Mouse (Mus musculus) stomach, embryonic 15.5 days (tissue): ENCODE data around the gene Tac2. TPM values are rescaled to one million over a fixed set of nuclear protein-coding genes. Genes with fewer than 3 reads are reported as not detected.
A peak's percentile ranks its signal among the peaks of the same experiment; 100 is the strongest.

Experiments
- ATAC-seq: fragments of 200-750 bp; cut with Nextera tagmentation; 2 replicates; pipeline ENCODE4 v1.8.0; 2017; ENCODE audit warnings: low read depth, moderate number of reproducible peaks, moderate TSS enrichment; ENCODE audit not compliant: insufficient read depth, low FRiP score
- H3K27ac ChIP-seq: fragments of 300-500 bp; sonication (generic); 2 replicates; pipeline ENCODE4 v1.5.1; 2015; ENCODE audit warnings: mild to moderate bottlenecking, inconsistent platforms
- H3K27me3 ChIP-seq: fragments of 300-500 bp; sonication (generic); replicated peaks from 2 replicates; pipeline ENCODE4 v1.6.1; 2015; ENCODE audit warnings: inconsistent platforms
- H3K36me3 ChIP-seq: fragments of 300-500 bp; sonication (generic); 2 replicates; pipeline ENCODE4 v1.6.1; 2015; ENCODE audit warnings: inconsistent platforms
- H3K4me1 ChIP-seq: fragments of 300-500 bp; sonication (generic); 2 replicates; pipeline ENCODE4 v1.6.1; 2015; ENCODE audit warnings: inconsistent platforms
- H3K4me2 ChIP-seq: fragments of 300-500 bp; sonication (generic); 2 replicates; pipeline ENCODE4 v1.6.1; 2015; ENCODE audit warnings: mild to moderate bottlenecking, inconsistent platforms
- H3K4me3 ChIP-seq: fragments of 300-500 bp; sonication (generic); replicated peaks from 2 replicates; pipeline ENCODE4 v1.5.1; 2015; ENCODE audit warnings: inconsistent platforms
- H3K9ac ChIP-seq: fragments of 300-500 bp; sonication (generic); 2 replicates; pipeline ENCODE4 v1.6.1; 2015; ENCODE audit warnings: inconsistent platforms
- H3K9me3 ChIP-seq: fragments of 300-500 bp; sonication (generic); 2 replicates; pipeline ENCODE4 v1.6.1; 2016; ENCODE audit warnings: inconsistent platforms
- WGBS: fragments of 180-500 bp; shearing (Covaris S2); methylation state at CpG from one replicate; pipeline ENCODE4 v1.1.7; 2015; 5-methylcytosine and 5-hydroxymethylcytosine counted together
- polyA plus RNA-seq: library from polyadenylated mRNA; unstranded; fragments of >200 nt; fragmentation: Nextera tagmentation; extraction: Ambion mirVana; gene quantifications from 2 replicates; pipeline ENCODE4 v1.2.1, GENCODE M21; 2015

The Tac2 gene
- polyA plus RNA-seq, 1 experiment from 2014 or later: 4.4 TPM

GRCm38 (mm10) chr10:127698966-127699365 is 25.3 kb upstream of the Tac2 start:
- Histone ChIP-seq H3K4me1 (no peaks in the 10 kb centered on the region), H3K9ac (no peak overlapping the region), H3K36me3 (peaks cover 13% of the 10 kb centered on the region; the same call in 1 of the 2 replicates), H3K27ac (no peak overlapping the region), H3K4me2 (no peak overlapping the region), H3K27me3 (no peaks in the 10 kb centered on the region), H3K9me3 (no peaks in the 10 kb centered on the region), H3K4me3 (no peak overlapping the region)
- ATAC-seq: no peak
- WGBS: 92% methylated on average over 7 of the region's 7 CpGs

GRCm38 (mm10) chr10:127703299-127703698 is 21.0 kb upstream of the Tac2 start:
- H3K36me3 ChIP-seq: no peaks in the 10 kb centered on the region
- 0 out of 2 replicates have a peak, but pooled peaks cover 3% of the 10 kb centered on the region for H3K4me1 ChIP-seq
- H3K9ac ChIP-seq: no peak overlapping the region
- no peaks in the 10 kb centered on the region for H3K27me3 ChIP-seq
- H3K4me3 ChIP-seq: peak overlapping the region; percentile 9; the same call in 1 of the 2 replicates
- no peak overlapping the region; the same call in 1 of the 2 replicates for H3K4me2 ChIP-seq
- no peak overlapping the region for H3K27ac ChIP-seq
- H3K9me3 ChIP-seq: no peaks in the 10 kb centered on the region
- WGBS: 30% methylated on average over 4 of the region's 4 CpGs
- no peak for ATAC-seq

DNA sequence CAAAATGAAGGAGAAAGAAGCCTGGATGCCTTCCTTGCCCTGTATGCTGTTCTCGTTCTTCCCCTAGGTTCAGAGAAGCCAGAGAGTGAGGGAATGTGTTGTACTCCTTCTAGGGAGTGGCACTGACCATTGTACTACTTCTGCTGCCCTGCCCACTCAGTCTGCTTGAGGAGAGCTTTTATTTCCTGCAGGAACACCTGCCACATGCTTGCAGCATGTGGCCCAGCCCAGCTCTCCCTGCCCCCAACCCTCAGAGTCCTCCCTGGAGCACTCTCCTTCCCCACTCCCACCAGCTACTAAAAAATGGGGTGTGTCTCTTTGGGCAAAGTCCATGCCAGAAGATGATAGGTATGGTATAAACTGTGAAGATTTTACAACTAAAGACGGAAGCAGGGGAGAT is 20.0 kb upstream of the Tac2 start:
- H3K36me3 ChIP-seq: no peaks in the 10 kb centered on the region
- H3K27me3 ChIP-seq: no peaks in the 10 kb centered on the region
- ATAC-seq: peak; percentile 74
- H3K27ac ChIP-seq: peak overlapping the region; percentile 44; the same call in 1 of the 2 replicates
- H3K9ac ChIP-seq: no peak overlapping the region
- WGBS: 35% methylated on average over 2 of the region's 2 CpGs
- no peaks in the 10 kb centered on the region for H3K9me3 ChIP-seq
- 0 out of 2 replicates have a peak, but pooled peaks cover 3% of the 10 kb centered on the region for H3K4me1 ChIP-seq
- peak overlapping the region; percentile 29; the same call in 1 of the 2 replicates for H3K4me2 ChIP-seq
- peak overlapping the region; percentile 9; the same call in 1 of the 2 replicates for H3K4me3 ChIP-seq

DNA sequence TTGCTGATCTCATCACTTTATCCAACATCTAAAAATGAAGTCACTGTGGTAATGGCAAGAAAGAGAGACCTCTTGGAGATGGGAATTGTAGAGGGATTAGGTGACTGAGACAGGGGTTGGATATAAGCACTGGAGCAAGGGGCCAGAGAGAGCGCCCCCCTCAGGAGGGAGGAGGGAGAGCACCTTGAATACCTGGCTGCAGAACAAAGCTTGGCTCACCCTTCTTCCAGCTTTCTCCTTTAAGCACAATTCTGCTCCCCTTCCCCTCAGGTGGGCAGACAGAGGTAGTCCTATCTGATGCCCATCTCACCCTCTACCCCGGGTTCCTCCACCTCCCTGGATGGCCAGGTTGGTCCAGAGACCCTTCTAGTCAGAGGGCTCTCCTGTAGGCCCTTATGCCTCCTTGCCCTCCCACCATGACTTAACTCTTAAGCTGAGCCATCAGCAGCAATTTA is 19.5 kb upstream of the Tac2 start, which contains the start of gene Myo1a:
Gene Myo1a (plus strand): TSS at position 405 of the 455 bp plus-strand sequence.
- Histone ChIP-seq H3K27me3 (no peaks in the 10 kb centered on the region), H3K9ac (no peak within 1 kb of the TSS), H3K4me1 (0 out of 2 replicates have a peak, but pooled peaks cover 3% of the 10 kb centered on the region), H3K27ac (peak within 1 kb of the TSS; percentile 44; the same call in 1 of the 2 replicates), H3K9me3 (no peaks in the 10 kb centered on the region), H3K4me3 (peak within 1 kb of the TSS; percentile 9; the same call in 1 of the 2 replicates), H3K4me2 (peak within 1 kb of the TSS; percentile 29; the same call in 1 of the 2 replicates), H3K36me3 (no peaks in the 10 kb centered on the region)
- no peak for ATAC-seq
- 55% methylated on average over 2 of the region's 2 CpGs for WGBS

- 0 out of 2 replicates have a peak, but pooled peaks cover 3% of the 10 kb centered on the region for H3K4me1 ChIP-seq
- H3K9me3 ChIP-seq: no peaks in the 10 kb centered on the region
- no peaks in the 10 kb centered on the region for H3K27me3 ChIP-seq
- WGBS: 87% methylated on average over 4 of the region's 4 CpGs
- no peak overlapping the region for H3K27ac ChIP-seq
- H3K36me3 ChIP-seq: no peaks in the 10 kb centered on the region
- H3K4me2 ChIP-seq: no peak overlapping the region
- H3K4me3 ChIP-seq: no peak overlapping the region
- no peak for ATAC-seq
- H3K9ac ChIP-seq: no peak overlapping the region
Measured at GRCm38 (mm10) chr10:127705783-127706182, 18.5 kb upstream of the Tac2 start.

DNA sequence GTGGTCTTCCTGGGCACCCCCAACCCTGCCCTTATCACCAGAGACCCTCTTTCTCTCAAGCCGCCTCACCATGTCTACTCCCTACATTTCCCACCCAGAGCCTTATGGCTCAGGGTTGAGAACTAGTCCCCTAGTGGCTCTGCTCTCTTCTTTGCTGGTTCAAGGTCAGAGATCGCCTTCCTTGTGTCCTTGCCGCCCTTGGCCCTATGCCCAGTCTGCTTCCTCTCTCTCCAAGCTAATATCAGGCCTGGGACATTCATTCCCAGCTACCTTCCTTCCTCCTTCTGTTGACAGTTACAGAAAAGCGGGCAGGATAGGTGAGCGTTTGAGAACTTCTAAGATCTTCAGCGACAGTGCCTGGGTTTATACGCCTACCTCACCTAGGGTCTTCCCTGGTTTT is 16.6 kb upstream of the Tac2 start:
- Histone ChIP-seq H3K4me2 (no peak overlapping the region), H3K9me3 (no peaks in the 10 kb centered on the region), H3K9ac (no peak overlapping the region), H3K4me1 (0 out of 2 replicates have a peak, but pooled peaks cover 3% of the 10 kb centered on the region), H3K27me3 (no peaks in the 10 kb centered on the region), H3K4me3 (no peak overlapping the region), H3K27ac (no peak overlapping the region), H3K36me3 (no peaks in the 10 kb centered on the region)
- WGBS: 81% methylated on average over 7 of the region's 7 CpGs
- no peak for ATAC-seq

DNA sequence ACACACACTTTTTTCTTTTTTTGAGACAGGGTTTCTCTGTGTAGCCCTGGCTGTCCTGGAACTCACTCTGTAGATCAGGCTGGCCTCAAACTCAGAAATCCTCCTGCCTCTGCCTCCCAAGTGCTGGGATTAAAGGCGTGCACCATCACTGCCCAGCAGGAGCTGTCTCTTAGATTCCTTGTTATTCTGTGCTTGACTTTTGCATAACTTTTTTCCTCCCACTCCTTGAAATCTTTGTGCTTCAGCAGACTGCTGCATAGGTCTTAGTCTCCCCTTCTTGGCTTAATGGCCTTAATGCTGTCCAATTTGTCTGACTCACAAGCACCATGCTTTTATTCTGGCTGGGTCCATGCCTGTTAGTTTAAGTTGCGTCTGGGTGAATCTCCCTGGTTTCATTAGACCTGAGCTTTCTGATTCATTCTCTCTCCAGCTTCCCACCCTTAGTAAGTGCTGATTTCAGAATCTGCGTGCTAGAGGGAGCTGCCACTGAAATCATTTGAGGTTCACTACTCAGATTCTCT is 15.4 kb upstream of the Tac2 start:
- Histone ChIP-seq H3K9me3 (no peaks in the 10 kb centered on the region), H3K4me1 (0 out of 2 replicates have a peak, but pooled peaks cover 3% of the 10 kb centered on the region), H3K4me2 (no peak overlapping the region), H3K9ac (no peak overlapping the region), H3K36me3 (no peaks in the 10 kb centered on the region), H3K4me3 (no peak overlapping the region), H3K27ac (no peak overlapping the region), H3K27me3 (no peaks in the 10 kb centered on the region)
- WGBS: 81% methylated on average over 3 of the region's 3 CpGs
- no peak for ATAC-seq

- WGBS: 77% methylated on average over 13 of the region's 13 CpGs
- H3K27ac ChIP-seq: no peak overlapping the region
- ATAC-seq: no peak
Measured at GRCm38 (mm10) chr10:127710331-127710730, 13.9 kb upstream of the Tac2 start.

DNA sequence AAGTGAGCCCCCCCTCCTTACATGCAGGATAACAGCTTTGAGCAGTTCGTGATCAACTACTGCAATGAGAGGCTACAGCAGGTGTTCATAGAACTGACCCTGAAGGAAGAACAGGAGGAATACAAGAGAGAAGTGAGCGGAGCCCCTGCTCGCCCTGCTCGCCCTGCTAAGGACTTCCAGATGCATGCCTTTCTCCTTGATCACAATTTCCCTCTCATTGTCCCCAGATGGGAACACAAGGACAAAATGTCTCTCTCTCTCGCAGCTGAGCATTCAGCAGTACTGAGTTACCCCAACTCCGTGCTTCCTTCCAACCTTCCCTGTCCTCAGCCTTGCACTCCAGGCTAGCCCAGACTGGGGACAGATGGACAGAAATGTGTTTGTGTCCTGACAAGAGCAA is 11.5 kb upstream of the Tac2 start:
- no peak for ATAC-seq
- Histone ChIP-seq H3K4me2 (no peak overlapping the region), H3K27ac (no peak overlapping the region), H3K9ac (no peak overlapping the region), H3K9me3 (no peaks in the 10 kb centered on the region), H3K4me1 (no peaks in the 10 kb centered on the region), H3K4me3 (no peak overlapping the region), H3K36me3 (no peaks in the 10 kb centered on the region), H3K27me3 (no peaks in the 10 kb centered on the region)
- WGBS: 75% methylated on average over 6 of the region's 6 CpGs

More at GRCm38 (mm10) chr10:127710331-127710730, 13.9 kb upstream of the Tac2 start:
- Histone ChIP-seq H3K4me1 (no peaks in the 10 kb centered on the region), H3K9ac (no peak overlapping the region), H3K36me3 (no peaks in the 10 kb centered on the region), H3K4me2 (no peak overlapping the region), H3K9me3 (no peaks in the 10 kb centered on the region), H3K4me3 (no peak overlapping the region), H3K27me3 (no peaks in the 10 kb centered on the region)

DNA sequence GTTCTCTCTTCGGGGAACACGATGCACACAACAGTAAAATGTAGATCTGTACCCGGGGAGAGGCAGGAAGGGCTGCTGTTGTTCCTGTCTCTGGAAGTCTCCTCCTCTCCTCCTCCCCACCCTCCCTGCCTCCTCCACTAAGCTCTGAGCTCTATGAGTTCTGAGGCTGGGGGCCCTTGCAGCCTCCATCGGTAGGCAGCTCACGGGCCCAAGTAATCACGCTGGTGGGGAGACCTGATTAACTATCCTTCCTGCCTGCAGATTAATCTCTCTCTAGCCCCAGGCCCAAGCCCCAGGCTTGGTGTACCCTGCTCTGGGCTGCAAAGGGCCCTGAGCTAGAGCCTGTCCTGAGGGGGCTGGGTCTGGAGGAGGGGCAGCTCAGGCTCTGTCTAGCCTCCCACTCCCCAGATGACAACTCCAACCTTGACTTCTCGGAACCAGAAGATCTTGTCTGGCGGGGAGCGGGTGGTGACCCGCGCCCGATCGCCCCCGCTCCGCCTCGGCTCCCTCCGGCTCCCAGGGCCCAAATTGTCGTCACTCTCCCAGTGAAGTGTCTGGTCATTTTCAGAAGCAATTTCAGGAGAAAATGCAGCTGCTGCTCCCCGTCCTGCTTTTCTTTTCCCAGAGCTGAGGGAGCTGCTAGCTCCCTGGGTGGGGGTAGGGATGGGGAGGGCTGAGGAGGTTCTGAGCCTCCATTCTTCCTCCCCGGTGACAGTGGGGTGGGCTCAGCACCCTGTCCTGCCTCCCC is 2.4 kb upstream of the Tac2 start:
- H3K9ac ChIP-seq: 0 out of 2 replicates have a peak overlapping the region, but pooled peaks have one; percentile 13
- no peaks in the 10 kb centered on the region for H3K9me3 ChIP-seq
- H3K4me3 ChIP-seq: peak overlapping the region; percentile 28
- H3K27me3 ChIP-seq: no peaks in the 10 kb centered on the region
- no peaks in the 10 kb centered on the region for H3K36me3 ChIP-seq
- H3K4me2 ChIP-seq: peak overlapping the region; percentile 51
- peak; percentile 62 for ATAC-seq
- 16% methylated on average over 20 of the region's 20 CpGs for WGBS
- H3K4me1 ChIP-seq: peaks cover 18% of the 10 kb centered on the region
- peak overlapping the region; percentile 89 for H3K27ac ChIP-seq

GRCm38 (mm10) chr10:127725136-127725535 is 858 bp downstream of the Tac2 start:
- H3K4me1 ChIP-seq: peaks cover 18% of the 10 kb centered on the region
- no peak overlapping the region for H3K27ac ChIP-seq
- no peaks in the 10 kb centered on the region for H3K36me3 ChIP-seq
- no peak overlapping the region for H3K4me3 ChIP-seq
- H3K4me2 ChIP-seq: no peak overlapping the region
- no peak overlapping the region for H3K9ac ChIP-seq
- no peak for ATAC-seq
- H3K9me3 ChIP-seq: no peaks in the 10 kb centered on the region
- no peaks in the 10 kb centered on the region; the same call in 1 of the 2 replicates for H3K27me3 ChIP-seq
- 68% methylated on average over 4 of the region's 4 CpGs for WGBS

DNA sequence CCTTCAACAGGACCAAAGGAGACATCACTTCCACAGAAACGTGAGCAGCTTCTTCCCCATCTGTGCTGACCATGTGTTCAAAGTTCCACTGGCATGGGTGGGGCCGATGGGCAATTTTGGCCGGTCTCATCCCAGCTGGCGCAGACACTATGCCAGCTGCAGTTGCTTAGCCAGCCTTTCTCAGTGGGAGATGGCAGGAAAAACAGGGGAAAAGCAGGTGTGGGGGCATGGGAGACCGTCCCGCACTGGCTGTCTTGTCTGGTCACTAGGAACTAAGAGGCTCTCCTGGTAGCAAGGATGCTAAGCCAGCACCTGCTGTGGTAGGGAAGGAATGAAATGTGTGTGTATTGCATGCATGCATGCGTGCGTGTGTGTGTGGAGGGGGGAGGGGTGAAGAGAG is 4.2 kb downstream of the Tac2 start:
- H3K27me3 ChIP-seq: no peaks in the 10 kb centered on the region; the same call in 1 of the 2 replicates
- no peaks in the 10 kb centered on the region for H3K9me3 ChIP-seq
- no peak overlapping the region for H3K27ac ChIP-seq
- H3K9ac ChIP-seq: no peak overlapping the region
- H3K4me1 ChIP-seq: no peaks in the 10 kb centered on the region
- no peak for ATAC-seq
- no peak overlapping the region for H3K4me2 ChIP-seq
- no peaks in the 10 kb centered on the region for H3K36me3 ChIP-seq
- no peak overlapping the region for H3K4me3 ChIP-seq
- 78% methylated on average over 8 of the region's 8 CpGs for WGBS
